Mouse (Mus musculus): ENCODE results near the gene Itgb1bp1. TPM values are rescaled to one million over a fixed set of nuclear protein-coding genes. Genes with fewer than 3 reads are reported as not detected.
A peak's percentile ranks its signal among the peaks of the same experiment; 100 is the strongest.

Gene Itgb1bp1
- polyA plus RNA-seq, 1 experiment from 2014 or later: 43.7 TPM

DNA sequence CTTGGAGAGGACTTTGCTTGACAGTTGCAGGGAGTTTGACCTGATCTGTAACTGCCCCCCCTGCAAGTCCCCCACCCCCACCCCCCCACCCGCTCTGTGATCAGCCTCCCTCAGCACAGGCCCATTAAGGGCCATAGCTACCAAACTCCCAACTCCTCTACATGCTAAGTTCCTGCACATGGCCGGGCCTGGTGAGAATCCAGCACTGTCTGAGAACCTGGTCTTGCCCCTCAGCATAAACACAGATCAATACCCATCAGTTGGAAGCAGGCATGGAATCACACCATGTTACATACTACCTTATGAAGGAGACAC is 19.3 kb downstream of the Itgb1bp1 start:
- Histone ChIP-seq H3K4me1 (replicated peaks) (no peaks in the 10 kb centered on the region), H3K27me3 (no peaks in the 10 kb centered on the region), H3K9ac (replicated peaks) (no peak overlapping the region), H3K9me3 (no peaks in the 10 kb centered on the region), H3K4me2 (no peak overlapping the region), H3K4me3 (replicated peaks) (no peak overlapping the region), H3K27ac (no peak overlapping the region), H3K36me3 (peaks cover 98% of the 10 kb centered on the region)
- WGBS: 84% methylated on average over 2 of the region's 2 CpGs
- peak; percentile 44; the same call in 1 of the 2 replicates for ATAC-seq (ENCODE audit: insufficient number of reproducible peaks, insufficient read depth, low FRiP score, low TSS enrichment, low read depth)

DNA sequence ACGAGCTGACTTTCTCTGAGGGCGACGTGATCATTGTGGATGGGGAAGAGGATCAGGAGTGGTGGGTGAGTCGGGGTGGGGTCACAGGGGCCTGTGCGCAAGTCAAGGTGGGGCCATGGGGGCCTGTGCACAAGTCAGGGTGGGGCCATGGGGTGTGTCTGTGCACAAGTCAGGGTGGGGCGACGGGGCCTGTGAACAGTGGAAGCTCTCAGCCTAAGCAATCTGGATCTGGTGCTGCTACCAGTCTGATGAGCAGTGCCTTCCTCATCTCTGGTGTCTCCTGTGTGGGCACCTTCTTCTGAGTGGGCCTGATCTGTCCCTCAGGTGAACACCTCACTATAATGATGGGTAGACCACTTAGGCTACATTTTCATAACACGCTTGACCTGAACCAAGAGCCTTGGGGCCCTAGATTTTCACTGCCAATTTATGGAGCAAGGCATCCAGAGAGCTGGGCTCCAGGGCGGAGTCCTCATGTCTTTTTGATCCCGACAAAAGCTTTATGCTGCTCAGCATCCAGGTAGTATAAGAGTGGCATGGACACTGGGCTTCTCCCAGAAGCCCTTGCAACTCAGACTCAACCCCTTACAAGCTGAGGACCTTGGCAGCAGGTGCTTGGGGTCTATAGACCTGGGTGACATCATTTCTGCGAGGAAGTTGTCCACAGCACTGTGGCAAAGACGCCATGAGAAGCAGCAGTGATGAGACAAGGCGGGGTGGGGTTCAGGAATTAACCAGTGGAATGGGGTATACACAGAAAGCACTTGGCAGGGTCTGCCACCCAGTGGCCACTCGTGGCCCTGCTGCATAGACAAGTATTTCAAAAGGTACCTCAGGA is 19.9 kb downstream of the Itgb1bp1 start:
- no peak overlapping the region for H3K27ac ChIP-seq
- H3K4me3 ChIP-seq (replicated peaks): no peak overlapping the region
- H3K9ac ChIP-seq (replicated peaks): no peak overlapping the region
- no peak overlapping the region for H3K4me2 ChIP-seq
- no peaks in the 10 kb centered on the region for H3K27me3 ChIP-seq
- ATAC-seq (ENCODE audit: insufficient number of reproducible peaks, insufficient read depth, low FRiP score, low TSS enrichment, low read depth): peak; percentile 74
- no peaks in the 10 kb centered on the region for H3K4me1 ChIP-seq (replicated peaks)
- 83% methylated on average over 14 of the region's 14 CpGs for WGBS
- H3K36me3 ChIP-seq: peaks cover 98% of the 10 kb centered on the region
- no peaks in the 10 kb centered on the region for H3K9me3 ChIP-seq

- Histone ChIP-seq H3K9me3 (no peaks in the 10 kb centered on the region), H3K27ac (no peak overlapping the region), H3K4me2 (no peak overlapping the region), H3K4me3 (replicated peaks) (no peak overlapping the region), H3K36me3 (peaks cover 98% of the 10 kb centered on the region), H3K27me3 (no peaks in the 10 kb centered on the region), H3K9ac (replicated peaks) (no peak overlapping the region), H3K4me1 (replicated peaks) (no peaks in the 10 kb centered on the region)
- ATAC-seq (ENCODE audit: insufficient number of reproducible peaks, insufficient read depth, low FRiP score, low TSS enrichment, low read depth): no peak
- WGBS: 74% methylated on average over 4 of the region's 4 CpGs
These were observed 20.6 kb downstream of the Itgb1bp1 start for GRCm38 (mm10) chr12:21265501-21265900.

DNA sequence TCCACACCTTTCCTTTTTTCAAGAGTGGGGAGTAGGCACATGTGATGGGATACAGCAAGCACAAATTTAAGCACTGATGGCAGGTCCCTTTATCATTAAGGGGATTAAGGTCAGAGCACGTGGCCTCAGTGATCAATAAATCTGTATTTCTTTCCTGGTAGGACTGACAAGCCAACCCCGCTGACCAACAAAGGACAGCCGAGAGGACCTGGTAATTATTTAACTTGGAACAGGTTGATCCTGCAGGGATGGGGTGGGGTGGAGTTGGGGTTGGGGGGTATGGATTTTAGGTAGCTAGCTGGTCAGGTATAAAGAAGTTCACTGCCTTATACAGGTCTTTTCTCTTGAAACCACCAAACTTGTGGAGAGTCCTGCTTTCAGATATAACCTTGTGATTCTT is 21.1 kb downstream of the Itgb1bp1 start:
- peaks cover 98% of the 10 kb centered on the region for H3K36me3 ChIP-seq
- ATAC-seq (ENCODE audit: insufficient number of reproducible peaks, insufficient read depth, low FRiP score, low TSS enrichment, low read depth): no peak

GRCm38 (mm10) chr12:21264241-21264640 is 21.8 kb downstream of the Itgb1bp1 start:
- Histone ChIP-seq H3K4me3 (replicated peaks) (no peak overlapping the region), H3K36me3 (peaks cover 98% of the 10 kb centered on the region), H3K9me3 (no peaks in the 10 kb centered on the region), H3K27ac (no peak overlapping the region), H3K4me1 (replicated peaks) (no peaks in the 10 kb centered on the region), H3K9ac (replicated peaks) (no peak overlapping the region), H3K27me3 (no peaks in the 10 kb centered on the region), H3K4me2 (no peak overlapping the region)
- 83% methylated on average over 5 of the region's 5 CpGs for WGBS
- no peak for ATAC-seq (ENCODE audit: insufficient number of reproducible peaks, insufficient read depth, low FRiP score, low TSS enrichment, low read depth)

More for the DNA sequence above, 21.1 kb downstream of the Itgb1bp1 start:
- 76% methylated on average over 3 of the region's 3 CpGs for WGBS
- no peak overlapping the region; the same call in 1 of the 2 replicates for H3K27ac ChIP-seq
- no peak overlapping the region for H3K4me2 ChIP-seq
- H3K9me3 ChIP-seq: no peaks in the 10 kb centered on the region
- H3K27me3 ChIP-seq: no peaks in the 10 kb centered on the region
- no peak overlapping the region for H3K9ac ChIP-seq (replicated peaks)
- no peak overlapping the region for H3K4me3 ChIP-seq (replicated peaks)
- no peaks in the 10 kb centered on the region for H3K4me1 ChIP-seq (replicated peaks)

DNA sequence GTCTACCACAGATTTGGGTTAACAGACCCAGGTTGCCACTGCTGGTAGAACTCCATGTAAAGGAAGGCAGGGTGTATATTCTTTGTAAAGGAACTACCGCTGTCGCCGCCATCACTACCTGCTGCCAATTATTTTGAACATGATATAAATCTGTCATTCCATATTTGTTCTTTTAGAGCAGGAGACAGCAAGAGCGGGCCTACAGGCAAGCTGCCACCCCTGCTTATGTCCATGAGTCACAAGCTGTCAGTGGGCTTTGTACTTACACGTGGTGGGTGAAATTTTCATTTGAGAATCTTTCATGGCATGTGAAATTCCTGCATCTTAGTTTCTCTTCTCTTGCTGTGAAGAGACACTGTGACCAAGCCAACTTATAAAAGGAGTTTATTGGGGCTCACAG is 22.8 kb downstream of the Itgb1bp1 start:
- peaks cover 96% of the 10 kb centered on the region for H3K36me3 ChIP-seq
- 94% methylated on average over 5 of the region's 5 CpGs for whole genome bisulfite sequencing
- H3K9me3 ChIP-seq: no peaks in the 10 kb centered on the region
- no peak overlapping the region for H3K9ac ChIP-seq (replicated peaks)
- no peak overlapping the region for H3K4me2 ChIP-seq
- H3K4me1 ChIP-seq (replicated peaks): no peaks in the 10 kb centered on the region
- no peak for ATAC-seq (ENCODE audit: insufficient number of reproducible peaks, insufficient read depth, low FRiP score, low TSS enrichment, low read depth)
- H3K4me3 ChIP-seq (replicated peaks): no peak overlapping the region
- no peak overlapping the region for H3K27ac ChIP-seq
- no peaks in the 10 kb centered on the region for H3K27me3 ChIP-seq

DNA sequence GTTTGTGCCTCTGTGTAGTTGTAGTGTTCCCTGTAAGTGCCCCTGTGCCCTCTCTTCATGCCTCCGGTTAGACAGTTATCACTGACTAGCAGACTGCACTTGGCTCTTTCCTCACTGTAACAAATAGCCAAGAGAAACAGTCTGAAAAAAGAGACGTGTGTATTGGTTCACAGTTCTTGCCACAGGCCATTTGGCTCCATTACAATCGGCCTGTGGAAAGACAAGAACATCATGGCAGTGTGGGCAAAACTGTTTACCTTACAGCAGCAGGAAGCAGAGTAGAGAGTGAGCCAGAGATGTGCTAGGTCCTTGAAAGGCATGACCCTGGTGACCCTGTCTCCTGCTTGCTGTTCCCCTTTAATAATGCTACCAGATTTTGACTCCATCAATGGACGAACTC is 24.6 kb downstream of the Itgb1bp1 start:
- Histone ChIP-seq H3K9ac (replicated peaks) (no peak overlapping the region), H3K4me3 (replicated peaks) (no peak overlapping the region), H3K4me1 (replicated peaks) (no peaks in the 10 kb centered on the region), H3K27me3 (no peaks in the 10 kb centered on the region), H3K36me3 (peaks cover 98% of the 10 kb centered on the region), H3K4me2 (no peak overlapping the region), H3K9me3 (no peaks in the 10 kb centered on the region), H3K27ac (no peak overlapping the region)
- ATAC-seq (ENCODE audit: insufficient number of reproducible peaks, insufficient read depth, low FRiP score, low TSS enrichment, low read depth): no peak
- 85% methylated on average over 4 of the region's 4 CpGs for WGBS

GRCm38 (mm10) chr12:21260494-21261256 is 25.4 kb downstream of the Itgb1bp1 start:
- 86% methylated on average over 6 of the region's 6 CpGs for WGBS
- H3K9me3 ChIP-seq: no peaks in the 10 kb centered on the region
- peaks cover 98% of the 10 kb centered on the region for H3K36me3 ChIP-seq
- no peak overlapping the region for H3K9ac ChIP-seq (replicated peaks)
- H3K4me3 ChIP-seq (replicated peaks): no peak overlapping the region
- H3K4me2 ChIP-seq: no peak overlapping the region
- no peak overlapping the region for H3K27ac ChIP-seq
- no peak for ATAC-seq (ENCODE audit: insufficient number of reproducible peaks, insufficient read depth, low FRiP score, low TSS enrichment, low read depth)
- no peaks in the 10 kb centered on the region for H3K27me3 ChIP-seq
- H3K4me1 ChIP-seq (replicated peaks): no peaks in the 10 kb centered on the region

GRCm38 (mm10) chr12:21247711-21248392 is 38.2 kb downstream of the Itgb1bp1 start:
- WGBS: 81% methylated on average over 7 of the region's 7 CpGs
- Histone ChIP-seq H3K4me3 (replicated peaks) (no peak overlapping the region), H3K36me3 (peaks cover 96% of the 10 kb centered on the region), H3K9me3 (no peaks in the 10 kb centered on the region), H3K27ac (no peak overlapping the region), H3K4me2 (no peak overlapping the region), H3K9ac (replicated peaks) (no peak overlapping the region), H3K4me1 (replicated peaks) (no peaks in the 10 kb centered on the region), H3K27me3 (no peaks in the 10 kb centered on the region)
- ATAC-seq (ENCODE audit: insufficient number of reproducible peaks, insufficient read depth, low FRiP score, low TSS enrichment, low read depth): no peak

DNA sequence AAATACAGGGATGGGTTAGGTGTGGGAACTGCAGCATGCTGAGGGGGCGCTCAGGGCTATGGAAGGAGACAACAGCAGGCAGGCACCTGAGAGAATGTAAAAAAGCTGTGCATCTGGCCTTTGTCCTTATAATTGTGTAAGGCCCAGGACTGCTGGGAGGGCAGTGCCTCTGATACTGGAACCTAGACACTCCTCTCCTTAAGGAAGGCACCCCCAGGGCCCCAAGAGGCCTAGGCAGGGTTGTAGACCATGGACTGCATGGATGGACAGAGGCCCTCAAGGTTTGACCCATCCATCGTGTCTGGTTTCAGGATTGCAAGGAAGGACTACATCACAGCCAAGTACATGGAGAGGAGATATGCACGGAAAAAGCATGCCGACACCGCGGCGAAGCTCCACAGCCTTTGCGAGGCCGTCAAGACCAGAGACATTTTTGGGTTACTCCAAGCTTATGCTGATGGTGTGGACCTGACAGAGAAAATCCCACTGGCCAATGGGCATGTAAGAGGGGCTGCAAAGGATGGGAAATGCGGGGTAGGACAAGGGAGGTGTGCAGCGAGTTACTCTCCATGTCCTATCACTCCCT is 41.6 kb downstream of the Itgb1bp1 start:
- Histone ChIP-seq H3K9ac (replicated peaks) (no peak overlapping the region), H3K27me3 (no peaks in the 10 kb centered on the region), H3K9me3 (no peaks in the 10 kb centered on the region), H3K4me2 (no peak overlapping the region), H3K36me3 (peaks cover 89% of the 10 kb centered on the region), H3K27ac (no peak overlapping the region), H3K4me3 (replicated peaks) (no peak overlapping the region), H3K4me1 (replicated peaks) (no peaks in the 10 kb centered on the region)
- 98% methylated on average over 11 of the region's 11 CpGs for WGBS
- no peak for ATAC-seq (ENCODE audit: insufficient number of reproducible peaks, insufficient read depth, low FRiP score, low TSS enrichment, low read depth)

DNA sequence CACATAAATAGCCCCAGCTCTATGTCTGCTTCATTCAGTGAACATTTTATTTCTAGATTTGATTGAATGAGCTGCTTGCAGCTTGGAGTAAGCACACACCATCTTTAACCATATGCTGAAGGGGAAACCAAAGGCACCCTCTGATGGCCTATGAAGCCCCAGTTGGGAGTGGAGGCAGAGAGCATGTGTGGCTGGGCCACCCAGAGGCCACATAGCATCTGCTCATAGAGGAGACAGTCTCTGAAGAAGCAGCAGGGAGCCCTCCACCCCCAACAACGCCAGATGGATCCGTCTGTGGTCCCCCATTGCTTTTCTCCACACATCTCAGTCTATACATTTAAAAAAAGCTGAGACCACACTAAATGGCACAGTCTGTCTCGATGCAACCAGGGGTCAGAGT is 44.1 kb downstream of the Itgb1bp1 start:
- peaks cover 89% of the 10 kb centered on the region for H3K36me3 ChIP-seq
- no peak overlapping the region for H3K4me3 ChIP-seq (replicated peaks)
- H3K27me3 ChIP-seq: no peaks in the 10 kb centered on the region
- H3K9me3 ChIP-seq: no peaks in the 10 kb centered on the region
- H3K4me1 ChIP-seq (replicated peaks): no peaks in the 10 kb centered on the region
- no peak for ATAC-seq (ENCODE audit: insufficient number of reproducible peaks, insufficient read depth, low FRiP score, low TSS enrichment, low read depth)
- no peak overlapping the region for H3K4me2 ChIP-seq
- no peak overlapping the region for H3K27ac ChIP-seq
- WGBS: 80% methylated on average over 3 of the region's 3 CpGs
- H3K9ac ChIP-seq (replicated peaks): no peak overlapping the region
